Mouse (Mus musculus) telencephalon, adult 2 months (tissue): ENCODE results near the gene Nanp.
A peak's percentile ranks its signal among the peaks of the same experiment; 100 is the strongest.

Experiments
- DNase-seq: peaks from one replicate; pipeline ENCODE4 v3.0.0-alpha.2; 2011; ENCODE audit warnings: low read depth, low spot score

Gene Nanp

DNA sequence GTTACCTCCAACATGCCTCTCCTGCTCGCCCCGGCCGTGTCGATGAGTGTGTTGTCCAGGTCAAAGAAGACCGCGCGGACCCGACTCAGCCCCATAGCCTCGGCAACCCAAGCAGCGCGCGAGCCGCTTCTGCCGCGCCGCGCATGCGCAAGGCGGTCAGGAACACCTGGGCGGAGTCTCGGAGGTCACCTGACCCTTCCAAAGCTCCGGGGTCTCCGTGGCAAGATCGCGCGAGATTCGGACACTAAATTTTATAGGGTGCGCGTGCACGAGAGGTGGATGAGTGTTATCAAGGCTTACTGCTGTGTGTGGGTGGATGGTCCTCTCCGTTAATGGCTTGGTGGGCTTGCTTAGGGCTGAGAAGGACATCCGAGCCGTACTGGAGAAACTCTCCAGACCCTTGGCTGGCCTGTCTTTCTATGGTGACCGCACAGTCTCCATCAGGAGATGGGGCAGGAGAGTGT is at the start of gene Nanp, which contains the start of gene Ninl:
Gene Nanp (minus strand): TSS at position 167 of the 464 bp plus-strand sequence.
Gene Ninl (minus strand): TSS at position 151 of the 464 bp plus-strand sequence.
- DNase-seq: peak; percentile 87

DNA sequence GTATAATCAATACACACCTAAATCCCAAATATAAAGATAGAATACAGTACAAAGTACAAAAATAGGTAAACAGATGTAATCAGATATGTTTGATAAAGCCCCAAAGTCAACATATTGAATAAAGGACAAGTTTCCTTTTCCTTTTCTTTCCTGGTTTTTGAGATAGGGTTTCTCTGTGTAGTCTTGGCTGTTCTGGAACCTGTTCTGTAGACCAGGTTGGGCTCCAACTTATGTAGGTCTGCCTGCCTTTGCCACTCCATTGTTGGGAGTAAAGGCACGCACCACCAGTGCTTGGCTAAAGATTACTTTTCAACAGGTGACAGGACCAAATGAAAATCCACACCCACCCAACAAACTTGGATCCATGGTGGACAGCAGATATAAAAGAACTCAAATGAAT is 17.4 kb upstream of the Nanp start:
- no peak for DNase-seq

- DNase-seq: no peak
Measured at GRCm38 (mm10) chr2:151040411-151040810, 1.2 kb upstream of the Nanp start.

GRCm38 (mm10) chr2:151039726-151040125 is 528 bp upstream of the Nanp start:
- DNase-seq: no peak

DNA sequence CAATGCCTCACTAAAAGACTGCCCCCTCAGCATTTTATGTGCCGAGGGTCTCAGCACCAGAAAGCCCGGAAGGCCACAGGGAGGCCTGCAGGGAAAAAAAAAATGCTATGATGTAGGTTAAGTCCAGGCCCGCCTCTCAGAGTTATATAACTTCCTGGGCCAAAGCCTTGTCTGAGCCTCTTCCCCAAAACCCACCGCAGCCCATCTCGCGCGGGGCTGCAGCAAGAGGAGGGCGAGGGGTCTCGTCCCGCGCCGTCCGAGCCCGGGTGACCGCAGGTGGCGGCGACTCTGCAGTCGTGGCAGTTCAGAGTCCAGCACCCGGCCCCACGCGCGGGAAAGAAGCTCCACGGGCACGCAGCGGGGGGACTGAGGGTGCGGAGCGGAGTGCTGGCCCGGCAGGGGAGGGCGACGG is 381 bp downstream of the Nanp start:
- peak; percentile 21 for DNase-seq

GRCm38 (mm10) chr2:151037876-151038552 is 1.2 kb downstream of the Nanp start:
- DNase-seq: peak; percentile 8

DNA sequence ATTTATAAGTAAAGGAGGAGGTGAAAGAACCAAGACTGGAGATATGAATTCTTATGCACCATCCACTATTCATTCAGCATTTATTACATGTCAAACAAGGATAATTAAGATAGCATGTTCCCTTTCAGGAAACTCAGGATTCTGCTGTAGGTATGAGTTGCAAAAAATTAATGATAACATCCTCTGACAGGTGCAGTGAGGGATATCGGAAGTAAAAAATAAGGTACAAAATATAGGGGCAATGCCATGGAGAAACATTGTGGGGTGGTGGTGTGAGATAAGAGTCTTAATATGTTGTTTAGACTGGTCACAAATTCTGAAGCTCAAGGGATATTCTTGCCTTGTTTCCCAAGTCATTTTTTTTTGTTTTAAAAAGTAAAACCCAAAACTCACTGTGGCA is 1.9 kb downstream of the Nanp start:
- DNase-seq: no peak

DNA sequence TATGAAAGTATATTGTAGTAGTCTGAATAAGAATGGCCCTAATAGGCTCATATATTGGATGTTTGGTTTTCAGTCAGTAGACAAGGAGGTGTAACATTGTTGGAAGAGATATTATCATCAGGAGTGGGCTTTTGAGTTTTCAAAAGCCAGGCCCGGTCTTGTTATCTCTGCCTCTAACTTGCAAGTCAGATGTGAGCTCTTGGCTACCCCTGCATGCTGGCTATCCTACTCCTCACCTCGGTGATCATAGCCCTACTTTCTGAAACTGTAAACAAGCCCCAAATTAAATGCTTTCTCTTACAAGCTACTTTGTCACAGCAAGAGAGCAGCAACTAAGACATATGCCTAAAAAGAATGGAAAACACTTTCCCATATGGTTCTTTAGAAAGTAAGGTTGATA is 2.5 kb downstream of the Nanp start:
- no peak for DNase-seq

DNA sequence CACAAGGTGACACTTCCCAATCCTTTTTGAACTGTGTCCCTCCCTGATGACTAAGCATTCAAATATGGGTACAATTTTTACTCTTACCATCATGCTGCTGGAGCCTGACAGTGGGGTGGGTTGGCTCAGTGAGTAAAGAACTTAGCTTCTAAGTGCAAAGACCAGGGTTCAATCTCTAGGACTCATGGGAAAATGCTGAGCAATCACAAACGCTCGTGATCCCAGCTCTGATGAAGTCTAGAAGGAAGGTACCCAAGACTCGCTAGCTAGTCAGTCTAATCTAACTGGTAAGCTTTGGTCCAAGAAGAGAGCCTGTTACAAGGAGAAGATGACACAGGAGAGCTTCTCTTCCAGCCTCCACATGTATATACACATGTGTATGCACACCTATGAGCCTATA is 4.8 kb downstream of the Nanp start:
- DNase-seq: no peak

DNA sequence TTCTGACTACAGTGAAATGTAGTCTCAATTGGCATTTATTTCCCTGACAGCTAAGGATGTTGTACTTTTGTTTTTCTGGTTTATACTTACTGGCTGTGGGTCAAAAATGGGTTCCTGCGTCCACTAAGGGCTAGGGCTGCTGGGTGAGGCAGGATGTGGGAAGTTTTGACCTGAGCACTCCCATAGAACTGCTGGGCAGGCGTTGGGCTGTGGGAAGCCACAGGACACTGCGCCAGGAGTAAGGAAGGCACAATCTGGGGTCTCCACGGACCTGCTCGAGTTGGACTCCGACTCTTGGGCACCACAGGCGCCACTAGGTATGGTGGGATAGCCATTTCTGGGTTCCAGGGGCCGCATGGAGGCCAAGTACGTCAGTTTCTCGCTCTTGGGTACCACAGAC is 18.0 kb downstream of the Nanp start:
- no peak for DNase-seq

DNA sequence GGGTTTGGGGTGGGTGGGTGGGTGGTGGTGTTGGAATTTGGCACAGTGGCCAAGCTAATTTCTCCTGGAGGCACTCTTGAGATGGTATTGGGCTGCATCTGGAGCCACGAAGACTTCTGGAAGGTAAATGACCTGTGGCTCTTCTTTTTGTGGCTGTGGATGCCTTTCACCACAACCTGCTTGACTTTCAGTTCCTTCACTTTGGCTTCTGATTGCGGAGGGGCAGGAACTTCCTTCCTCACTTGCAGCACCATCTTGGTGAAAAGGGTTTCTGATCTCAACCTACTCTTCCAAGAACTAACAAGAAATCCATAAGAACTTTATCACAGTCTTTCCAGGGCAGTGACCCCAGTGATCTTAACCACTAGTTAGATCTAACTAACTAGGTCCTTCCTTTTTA is 23.9 kb downstream of the Nanp start:
- no peak for DNase-seq

GRCm38 (mm10) chr2:151011273-151011672 is 27.9 kb downstream of the Nanp start:
- no peak for DNase-seq

GRCm38 (mm10) chr2:151009515-151010085 is 29.6 kb downstream of the Nanp start:
- no peak for DNase-seq

DNA sequence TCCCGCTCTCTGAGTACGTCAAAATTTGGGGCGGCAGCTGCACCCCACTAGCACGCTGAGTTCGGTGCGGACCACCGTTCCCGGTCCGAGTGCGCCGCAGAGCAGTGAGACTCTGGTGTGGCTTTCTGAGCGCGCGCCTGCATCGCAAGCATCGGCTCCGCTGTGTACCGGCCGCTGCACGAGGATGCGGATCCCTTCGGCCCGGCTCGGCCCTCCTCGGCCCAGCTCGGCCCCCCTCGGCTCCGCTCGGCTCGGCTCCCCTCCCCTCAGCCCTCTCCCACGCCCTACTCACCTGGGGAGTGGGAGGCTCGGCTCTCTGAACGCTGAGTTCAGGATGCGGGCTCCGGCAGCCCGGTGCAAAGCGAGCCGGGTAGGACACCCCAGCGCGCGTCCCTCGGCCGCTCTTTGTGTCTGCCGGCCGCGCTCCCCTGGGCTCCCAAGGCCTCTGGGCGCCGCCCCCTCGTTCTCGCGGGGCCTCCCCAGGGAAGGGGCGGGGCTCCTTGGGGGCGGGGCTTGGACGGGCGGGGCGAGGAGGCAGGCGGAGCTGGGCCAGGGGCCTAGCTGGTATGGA is 30.2 kb downstream of the Nanp start:
- DNase-seq: no peak

GRCm38 (mm10) chr2:151008517-151008932 is 30.7 kb downstream of the Nanp start:
- no peak for DNase-seq

DNA sequence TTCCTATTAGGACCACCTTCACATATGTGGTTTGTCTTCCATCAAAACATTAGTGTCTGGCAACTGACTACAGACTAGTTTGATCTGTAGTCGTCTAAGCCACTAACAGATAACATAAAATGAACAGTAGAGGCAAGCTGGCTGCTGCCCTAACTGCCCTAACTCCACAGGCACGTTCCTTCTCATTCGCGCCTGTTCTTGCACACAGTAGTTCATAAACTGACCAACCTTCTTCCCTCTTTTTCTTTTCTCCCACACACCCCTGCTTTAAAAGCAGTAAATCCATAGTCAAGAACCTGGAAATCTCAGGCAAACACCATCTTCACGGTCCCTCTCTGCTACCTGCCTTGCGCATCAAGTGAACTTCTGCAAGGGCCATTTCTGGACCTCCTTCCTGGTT is 31.2 kb downstream of the Nanp start:
- DNase-seq: no peak

- no peak for DNase-seq
Measured at GRCm38 (mm10) chr2:151006281-151006945, 32.8 kb downstream of the Nanp start.

- DNase-seq: no peak
Measured at GRCm38 (mm10) chr2:151004390-151004789, 34.8 kb downstream of the Nanp start.

- DNase-seq: no peak
Measured at GRCm38 (mm10) chr2:151003796-151004195, 35.4 kb downstream of the Nanp start.

DNA sequence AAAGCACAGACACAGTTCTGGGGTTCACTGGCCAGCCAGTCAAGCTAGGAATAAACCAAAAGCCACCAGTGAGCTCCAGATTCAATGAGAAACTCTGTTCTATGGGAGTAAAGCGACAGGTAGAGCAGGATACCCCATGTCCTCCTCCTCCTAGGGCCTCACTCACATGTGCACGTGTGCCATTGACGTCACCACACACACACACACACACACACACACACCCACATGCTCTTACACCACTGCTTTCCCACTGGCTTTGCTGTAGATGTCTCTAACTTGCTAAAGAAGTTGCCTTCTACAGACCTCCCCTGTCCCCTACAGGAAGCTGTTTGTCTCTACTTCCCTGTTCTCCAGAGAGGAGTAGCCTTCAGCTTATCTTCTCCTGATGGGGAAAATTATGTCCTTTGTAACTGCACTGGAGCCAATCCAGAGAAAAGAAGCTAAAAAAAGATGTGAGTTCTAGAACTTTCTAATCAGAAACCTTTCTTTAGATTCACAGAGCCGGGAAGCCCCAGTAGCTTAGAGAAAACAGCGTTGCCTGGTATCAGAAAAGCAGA is 37.5 kb downstream of the Nanp start:
- no peak for DNase-seq

DNA sequence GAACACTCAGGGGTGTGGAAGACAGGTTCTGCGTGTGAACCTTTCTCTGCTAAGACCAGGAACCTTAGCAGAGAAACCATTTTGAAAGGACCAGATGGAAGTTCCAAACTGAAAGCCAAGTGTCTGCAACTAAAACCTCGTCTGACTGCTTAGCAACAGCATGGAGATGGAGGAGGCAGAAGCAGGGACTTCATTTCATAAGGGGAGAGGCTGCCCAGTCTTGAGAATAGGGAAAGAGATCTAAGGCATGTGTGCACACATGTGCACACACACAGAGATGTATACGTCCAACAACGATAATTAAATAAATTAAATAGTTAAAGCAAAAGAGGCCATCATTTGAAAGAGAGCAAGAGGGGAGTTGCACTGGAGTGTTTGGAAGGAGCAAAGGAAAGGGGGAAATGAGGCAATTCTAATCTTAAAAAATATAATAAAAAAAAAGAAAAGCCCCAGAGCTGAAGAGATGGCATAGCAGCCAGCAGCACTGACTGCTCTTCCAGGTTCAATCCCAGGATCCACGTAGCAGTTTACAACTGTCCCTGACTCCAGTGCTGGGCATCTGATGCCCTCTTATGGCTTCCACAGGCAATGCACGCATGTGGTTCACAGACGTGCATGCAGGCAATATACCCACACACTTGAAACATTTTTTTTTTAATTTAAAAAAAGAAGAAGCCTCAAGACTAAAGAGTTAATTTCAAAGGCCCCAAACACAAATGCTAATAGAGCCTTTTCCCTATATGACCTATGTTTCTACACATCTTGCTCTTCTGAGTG is 38.6 kb downstream of the Nanp start:
- peak; percentile 59 for DNase-seq
